Mouse (Mus musculus) heart, adult 2 months (tissue): ENCODE results near the gene Cubn. TPM values are rescaled to one million over a fixed set of nuclear protein-coding genes. Genes with fewer than 3 reads are reported as not detected.

Experiments
- DNase-seq, 2 experiments: peaks; one replicate each; pipeline ENCODE4 v3.0.0; 2021
- H3K27ac ChIP-seq: fragments of 200-600 bp; 2 replicates; pipeline ENCODE4 v1.8.1; 2022
- H3K27me3 ChIP-seq: fragments of 200-500 bp; 2 replicates; pipeline ENCODE4 v1.6.1; 2012; ENCODE audit warnings: mild to moderate bottlenecking, low read length, inconsistent platforms, mixed read lengths; ENCODE audit not compliant: control insufficient read depth, insufficient read depth
- H3K36me3 ChIP-seq: fragments of 200-500 bp; 2 replicates; pipeline ENCODE4 v1.6.1; 2012; ENCODE audit warnings: low read length, inconsistent platforms; ENCODE audit not compliant: control insufficient read depth, insufficient read depth
- H3K4me1 ChIP-seq: fragments of 200-500 bp; 2 replicates; pipeline ENCODE4 v1.6.1; 2011; ENCODE audit warnings: low read length; ENCODE audit not compliant: control insufficient read depth, insufficient read depth
- H3K4me3 ChIP-seq: fragments of 200-600 bp; 2 replicates; pipeline ENCODE4 v1.8.1; 2022
- H3K79me2 ChIP-seq: fragments of 200-500 bp; replicated peaks from 2 replicates; pipeline ENCODE4 v1.6.1; 2012; ENCODE audit warnings: mild to moderate bottlenecking, inconsistent platforms, low read length, moderate library complexity, mixed read lengths; ENCODE audit not compliant: control insufficient read depth, insufficient read depth
- H3K9ac ChIP-seq: fragments of 200-500 bp; 2 replicates; pipeline ENCODE4 v1.6.1; 2012; ENCODE audit warnings: low read depth, mild to moderate bottlenecking, control low read depth, inconsistent platforms, low read length, mixed read lengths
- CTCF ChIP-seq: fragments of 200-600 bp; IDR thresholded peaks from 2 replicates; pipeline ENCODE4 v1.8.1; 2022; ENCODE audit warnings: antibody characterized with exemption, mild to moderate bottlenecking, moderate library complexity
- EP300 ChIP-seq: fragments of 200-500 bp; IDR thresholded peaks from 2 replicates; pipeline ENCODE4 v1.6.1; 2011; ENCODE audit warnings: low read depth, low read length, control low read depth; ENCODE audit not compliant: insufficient read depth
- POLR2A ChIP-seq: fragments of 200-500 bp; IDR thresholded peaks from 2 replicates; pipeline ENCODE4 v1.6.1; 2011; ENCODE audit warnings: mild to moderate bottlenecking, low read depth, low read length, control low read depth; ENCODE audit not compliant: insufficient read depth
- whole genome bisulfite sequencing: fragments of 180-500 bp; shearing (Covaris S2); methylation state at CpG from one replicate; pipeline ENCODE4 v1.1.7; 2018; 5-methylcytosine and 5-hydroxymethylcytosine counted together
- intact Hi-C: fragments of 180-260 bp; cut with DNase I; formaldehyde crosslinking; loops from one replicate; pipeline ENCODE4 v1.15.1; 2025
- polyA plus RNA-seq: library from polyadenylated mRNA; depleted of rRNA; stranded (reverse); fragments of >200 nt; gene quantifications from 2 replicates; pipeline ENCODE4 v1.2.3, GENCODE M21; 2012
- total RNA-seq, 2 experiments: library from RNA; stranded (reverse); gene quantifications; 2 replicates each; pipeline ENCODE4 v1.2.3; 2021

The Cubn gene
- total and polyA plus RNA-seq, 3 experiments: 0.27 to 1.1 (median 0.81) TPM

DNA sequence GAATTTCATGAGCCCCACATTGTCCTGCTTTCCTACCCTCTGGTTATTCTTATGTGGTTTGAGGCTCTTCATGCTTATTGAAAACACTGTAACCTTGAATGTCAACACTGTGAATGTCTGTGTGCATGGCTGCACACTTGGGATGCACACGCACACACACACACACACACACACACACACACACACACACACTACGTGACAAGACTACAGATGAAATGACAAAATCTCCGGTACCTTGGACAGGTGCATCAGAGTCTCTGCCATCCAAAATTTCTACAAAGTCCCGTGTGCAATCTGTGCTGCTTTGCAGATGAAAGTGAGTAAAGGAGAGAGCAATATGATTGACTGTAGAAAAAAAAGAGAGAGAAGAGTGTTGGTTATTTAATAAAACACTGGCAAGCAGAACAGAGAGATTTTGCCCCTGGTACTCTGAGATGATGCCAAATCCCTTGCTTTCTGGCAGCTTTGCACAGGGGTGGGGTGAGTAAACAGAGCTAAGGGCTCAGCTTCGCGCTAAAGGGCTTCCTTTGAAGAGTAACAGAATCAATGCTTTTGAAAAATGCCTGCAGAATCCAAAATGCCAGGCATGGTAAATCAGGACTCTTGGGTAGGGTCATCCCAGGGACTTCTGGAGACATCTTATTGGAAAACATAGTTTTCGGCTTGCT lies 133.6 kb downstream of the Cubn start:
- DNase-seq: no peak
- Histone ChIP-seq H3K36me3 (no peaks in the 10 kb centered on the region), H3K4me1 (no peaks in the 10 kb centered on the region; the same call in 1 of the 2 replicates), H3K27ac (peak overlapping the region; percentile 6; the same call in 1 of the 2 replicates), H3K79me2 (no peaks in the 10 kb centered on the region), H3K4me3 (no peak overlapping the region), H3K9ac (no peak overlapping the region), H3K27me3 (no peaks in the 10 kb centered on the region)
- intact Hi-C loops: loop anchor here (5.0 kb wide), 1 partner anchor 51 kb away; no protein-coding TSS in a partner anchor
- no peak for TF ChIP-seq EP300
- 80% methylated on average over 7 of the region's 7 CpGs for WGBS

DNA sequence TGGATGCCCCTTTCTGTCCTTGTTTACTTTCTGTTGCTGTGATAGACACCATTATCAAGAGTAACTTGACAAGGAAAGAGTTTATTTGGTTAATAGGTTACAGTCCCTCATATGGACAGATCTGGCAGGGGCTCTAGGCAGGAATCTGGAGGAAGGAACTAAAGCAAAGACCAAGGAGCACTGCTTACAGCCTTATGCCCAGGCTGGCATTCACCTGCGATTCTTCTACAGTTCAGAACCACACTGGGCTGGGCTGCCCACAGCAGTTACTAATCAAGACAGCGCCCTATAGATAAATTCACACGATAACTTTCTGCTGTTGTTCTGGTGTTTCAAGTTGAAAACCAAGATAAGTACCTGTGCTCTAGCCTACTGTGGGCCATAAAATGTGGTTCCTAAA lies 138.8 kb downstream of the Cubn start:
- Histone ChIP-seq H3K4me1 (no peaks in the 10 kb centered on the region), H3K27ac (no peak overlapping the region), H3K36me3 (no peaks in the 10 kb centered on the region), H3K79me2 (no peaks in the 10 kb centered on the region), H3K27me3 (no peaks in the 10 kb centered on the region), H3K4me3 (no peak overlapping the region), H3K9ac (no peak overlapping the region)
- intact Hi-C loops: no loop called here
- 89% methylated on average over 3 of the region's 3 CpGs for WGBS
- TF ChIP-seq EP300: no peak
- TF ChIP-seq CTCF: no peak
- TF ChIP-seq POLR2A: no peak
- DNase-seq: no peak

DNA sequence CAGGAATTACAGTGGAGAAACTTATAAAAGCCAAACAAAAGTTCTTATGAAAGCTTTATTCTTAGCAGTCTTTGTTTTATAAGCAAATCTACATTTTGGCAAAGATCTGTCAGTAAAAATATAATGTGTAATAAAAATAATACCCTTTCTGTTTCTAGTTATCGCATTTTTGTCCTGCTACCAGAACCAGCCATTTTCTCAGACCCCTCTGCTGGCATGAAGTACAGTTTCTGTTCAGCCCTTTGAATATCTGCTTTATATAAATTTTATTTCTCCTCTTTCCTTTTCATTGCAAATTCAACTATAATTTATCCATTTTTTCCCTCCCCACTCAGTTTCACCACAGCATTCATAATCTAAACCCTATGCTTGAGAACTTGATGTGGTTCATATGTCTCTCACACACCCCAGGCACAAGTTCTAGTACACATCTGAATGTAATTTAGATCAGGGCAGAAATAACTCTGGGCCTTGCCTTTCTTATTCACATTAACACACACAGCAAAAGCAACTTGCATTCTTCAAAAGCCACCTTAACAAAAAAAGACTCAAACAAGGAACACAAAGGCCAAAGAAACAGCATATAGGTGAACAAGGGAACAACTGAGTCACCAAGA lies 139.4 kb downstream of the Cubn start:
- Histone ChIP-seq H3K36me3 (no peaks in the 10 kb centered on the region), H3K27ac (no peak overlapping the region), H3K4me3 (no peak overlapping the region), H3K9ac (no peak overlapping the region), H3K27me3 (no peaks in the 10 kb centered on the region), H3K79me2 (no peaks in the 10 kb centered on the region), H3K4me1 (no peaks in the 10 kb centered on the region)
- intact Hi-C loops: no loop called here
- 94% methylated on average over 1 of the region's 1 CpGs for whole genome bisulfite sequencing
- TF ChIP-seq EP300 (no peak), POLR2A (no peak), CTCF (no peak)
- DNase-seq: no peak

DNA sequence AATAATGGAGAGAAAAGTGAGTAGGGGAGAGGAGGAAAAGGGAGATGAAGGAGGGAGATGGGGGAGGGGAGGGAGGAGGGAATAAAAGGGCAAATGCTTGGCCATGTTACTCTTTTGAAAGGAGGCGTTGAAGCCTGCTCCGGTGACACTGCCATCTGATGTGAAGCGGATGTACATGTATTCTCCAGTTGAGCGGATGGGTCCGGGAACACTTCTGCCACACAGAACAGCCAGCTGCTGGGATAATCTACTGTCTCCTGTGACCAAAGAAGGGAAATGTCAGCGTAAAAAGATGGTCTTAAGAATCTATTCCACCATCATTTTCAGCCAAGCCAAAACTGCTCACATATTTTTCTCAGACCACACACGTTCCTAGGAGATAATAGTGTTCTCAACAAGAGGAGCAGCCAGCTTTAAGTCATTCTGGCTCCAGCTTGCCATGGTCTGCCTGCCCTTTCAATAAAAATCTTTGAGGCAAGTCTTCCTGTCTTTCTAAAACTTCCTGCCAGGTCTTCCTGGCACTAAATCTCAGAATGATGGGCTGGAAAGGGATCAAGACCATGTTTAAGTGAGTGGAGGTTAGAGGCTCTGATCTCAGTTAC lies 149.2 kb downstream of the Cubn start:
- intact Hi-C loops: no loop called here
- 62% methylated on average over 7 of the region's 7 CpGs for WGBS
- Histone ChIP-seq H3K27ac (no peak overlapping the region), H3K79me2 (no peaks in the 10 kb centered on the region), H3K9ac (no peak overlapping the region), H3K36me3 (no peaks in the 10 kb centered on the region), H3K27me3 (no peaks in the 10 kb centered on the region), H3K4me3 (no peak overlapping the region), H3K4me1 (no peaks in the 10 kb centered on the region; the same call in 1 of the 2 replicates)
- no peak for TF ChIP-seq POLR2A
- TF ChIP-seq CTCF: no peak
- no peak for TF ChIP-seq EP300
- no peak for DNase-seq

DNA sequence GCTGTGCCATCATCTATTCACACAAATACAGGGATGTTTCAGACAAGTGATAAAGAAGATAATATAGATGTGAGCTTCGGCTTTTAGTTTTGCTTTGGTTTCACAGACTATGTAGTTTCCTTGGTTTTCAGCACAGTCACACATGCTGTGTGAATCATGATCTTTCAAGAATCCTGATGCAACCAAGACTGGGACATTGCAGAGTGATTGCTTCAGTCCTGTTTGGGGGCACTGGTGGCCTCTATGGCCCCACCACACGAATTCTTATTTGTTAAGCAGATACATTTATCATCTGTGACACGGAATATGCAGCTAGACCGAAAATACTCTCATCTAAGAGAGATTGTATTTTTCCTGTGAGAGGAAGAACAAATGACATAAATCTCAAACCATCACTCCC lies 156.2 kb downstream of the Cubn start:
- Histone ChIP-seq H3K4me3 (no peak overlapping the region), H3K9ac (no peak overlapping the region), H3K27me3 (no peaks in the 10 kb centered on the region), H3K4me1 (no peaks in the 10 kb centered on the region; the same call in 1 of the 2 replicates), H3K36me3 (no peaks in the 10 kb centered on the region; the same call in 1 of the 2 replicates), H3K79me2 (no peaks in the 10 kb centered on the region), H3K27ac (no peak overlapping the region)
- TF ChIP-seq EP300 (no peak), CTCF (no peak), POLR2A (no peak)
- no peak for DNase-seq
- intact Hi-C loops: no loop called here
- 71% methylated on average over 4 of the region's 4 CpGs for WGBS
